9 mouse cellular contexts compared by ENCODE assay signal in genomic region chr17:15423080-15423765, GRCm38 (mm10). TPM values are rescaled to one million over a fixed set of nuclear protein-coding genes. Genes with fewer than 3 reads are reported as not detected.
DNase-seq lines count a peak whose midpoint lies in the region; ATAC-seq and TF ChIP-seq lines count a peak whose summit lies in the region.
"Had no signal": no experiment of that assay in that cellular context is flagged by ENCODE, and none has a peak within 500 bp of the region (broad histone marks: within the 10 kb centered on the region; RNA-seq: fewer than 3 reads in every experiment).

No protein-coding gene starts in this region.

- intact Hi-C loops in gastrocnemius, postnatal 36 days (cut with DNase I), result no loop called here

- no peak overlapping the region for H3K9ac ChIP-seq in lung, embryonic 14.5 days
- H3K9ac ChIP-seq: stomach, embryonic 15.5 days had no signal

- H3K27me3 ChIP-seq in lung, embryonic 14.5 days (ENCODE audit: insufficient read depth, low read length), result no peaks in the 10 kb centered on the region
- H3K27me3 ChIP-seq: stomach, embryonic 15.5 days had no signal

- peak; percentile 68 for DNase-seq in lung, embryonic 14.5 days
- DNase-seq in lung, postnatal 4 days, result no peak
- DNase-seq in gastrocnemius, postnatal 36 days, result peak; percentile 34
- DNase-seq in layer of hippocampus, adult 9-10 months (ENCODE audit: low spot score), result peak; percentile 55
- peak; percentile 63 for DNase-seq in right cerebral cortex, postnatal 25 days
- no peak for DNase-seq in embryo, embryonic 9.5 days (ENCODE audit: extremely low spot score)

- H3K36me3 ChIP-seq in lung, embryonic 14.5 days (ENCODE audit: insufficient read depth), result peaks cover 79% of the 10 kb centered on the region

- H3K27ac ChIP-seq in lung, embryonic 14.5 days (ENCODE audit: low read depth), result no peak overlapping the region
- H3K27ac ChIP-seq: macrophage; stomach, embryonic 15.5 days had no signal

- no peaks in the 10 kb centered on the region for H3K9me3 ChIP-seq in lung, embryonic 14.5 days (ENCODE audit: low read depth, low read length)
- H3K9me3 ChIP-seq: stomach, embryonic 15.5 days had no signal

- H3K4me3 ChIP-seq in lung, embryonic 14.5 days (ENCODE audit: low read depth, low read length), result no peak overlapping the region
- H3K4me3 ChIP-seq: stomach, embryonic 15.5 days had no signal

- 59% methylated on average over 8 of the region's 8 CpGs for WGBS in lung, embryonic 14.5 days

- no peaks in the 10 kb centered on the region for H3K4me1 ChIP-seq in lung, embryonic 14.5 days (ENCODE audit: insufficient read depth)
- H3K4me1 ChIP-seq: stomach, embryonic 15.5 days had no signal

- ATAC-seq in lung, embryonic 14.5 days (ENCODE audit: insufficient read depth), result no peak
- ATAC-seq in monocyte, adult 5-6 weeks (replicated peaks; ENCODE audit: insufficient number of reproducible peaks, low FRiP score, low TSS enrichment, poor library complexity, severe bottlenecking), result no peak

- no peak for TF ChIP-seq CTCF in lung, embryonic 14.5 days (IDR thresholded peaks at IDR 0.05; ENCODE audit: low read depth)

- H3K4me2 ChIP-seq in lung, embryonic 14.5 days, result no peak overlapping the region
- H3K4me2 ChIP-seq: stomach, embryonic 15.5 days had no signal

RNA-seq across cellular contexts. Expression of gene Fam120b, which starts 27.2 kb away (rescaled TPM):
- 25.0 and 26.6 TPM in 2 replicates for polyA plus RNA-seq in lung, embryonic 14.5 days (2014; fragmentation: Nextera tagmentation; extraction: Ambion mirVana)
- total RNA-seq in gastrocnemius, postnatal 36 days (2021), result 1 to 10 TPM; 7.8 to 9.9 TPM
- 25.5 to 42.6 TPM (median 29.4 TPM) in 3 replicates for total RNA-seq in monocyte, adult 5-6 weeks (2017)

RNA-seq across cellular contexts. Expression of gene Dll1, which starts 46.6 kb away (rescaled TPM):
- polyA plus RNA-seq in lung, embryonic 14.5 days (2014; fragmentation: Nextera tagmentation; extraction: Ambion mirVana), result 3.1 and 3.4 TPM in 2 replicates
- 1 to 10 TPM; 3.2 to 3.4 TPM for total RNA-seq in gastrocnemius, postnatal 36 days (2021)
- 0.19 to 1.4 TPM in 2 of 3 replicates, not detected in the other for total RNA-seq in monocyte, adult 5-6 weeks (2017)

Comparison
In these comparisons a context has a peak if more than half of its experiments do, and no peak if none do; other contexts are left out.
1. DNase-seq: peak in lung, embryonic 14.5 days (single experiment), gastrocnemius, postnatal 36 days (2 of 2), layer of hippocampus, adult 9-10 months (single experiment) and right cerebral cortex, postnatal 25 days (single experiment); none in lung, postnatal 4 days (0 of 2) and embryo, embryonic 9.5 days (single experiment).